Mouse (Mus musculus) spleen, adult 2 months (tissue): ENCODE data around the gene Srsf1.
A peak's percentile ranks its signal among the peaks of the same experiment; 100 is the strongest.

ENCODE experiments used
- CTCF ChIP-seq: fragments of 200-500 bp; IDR thresholded peaks from 2 replicates; pipeline ENCODE4 v1.5.1; 2011; ENCODE audit warnings: mild to moderate bottlenecking, inconsistent platforms; ENCODE audit not compliant: insufficient read depth, insufficient read length, insufficient replicate concordance; ENCODE audit errors: extremely low read depth
- POLR2A ChIP-seq: fragments of 200-500 bp; IDR thresholded peaks from 2 replicates; pipeline ENCODE4 v1.6.1; 2011; ENCODE audit warnings: low read depth, low read length, inconsistent platforms

DNA sequence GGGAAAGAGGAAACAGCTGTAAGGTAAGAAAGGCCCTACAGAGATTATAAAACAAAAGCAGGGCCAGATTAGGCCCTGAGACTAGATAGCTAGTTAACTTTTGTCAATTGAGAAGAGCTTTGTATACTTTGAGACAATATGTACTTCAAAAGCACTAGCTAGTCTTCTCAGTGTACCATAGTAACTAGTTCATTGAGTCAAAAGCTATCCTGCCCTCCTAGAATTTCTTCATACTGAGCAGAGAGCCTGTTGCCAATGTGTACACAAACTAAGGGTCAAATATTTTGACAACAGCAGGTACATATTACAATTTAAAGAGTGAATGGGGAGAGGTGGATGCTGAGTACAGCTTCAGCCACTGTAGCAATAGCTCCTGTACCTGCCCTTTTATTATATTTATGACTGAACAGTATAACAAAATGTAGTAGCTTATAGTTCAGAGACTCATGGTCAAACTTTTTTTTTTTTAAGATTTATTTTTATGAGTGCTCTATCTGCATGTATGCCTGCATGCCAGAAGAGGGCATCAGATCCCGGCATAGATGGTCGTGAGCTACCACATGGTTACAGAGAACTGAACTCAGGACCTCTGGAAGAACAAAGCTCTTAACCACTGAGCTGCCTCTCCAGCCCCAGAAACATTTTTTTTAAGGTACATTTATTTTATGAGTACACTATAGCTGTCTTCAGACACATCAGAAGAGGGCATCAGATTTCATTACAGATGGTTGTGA, 14.9 kb downstream of the Srsf1 start:
- TF ChIP-seq CTCF = peak; percentile 22; the same call in 1 of the 2 replicates
- no peak for TF ChIP-seq POLR2A
